Mouse (Mus musculus) left cerebral cortex, postnatal 14 days (tissue): ENCODE measurements around the gene Ankrd10. TPM values are rescaled to one million over a fixed set of nuclear protein-coding genes. Genes with fewer than 3 reads are reported as not detected.
"Not testable (repeated sequence)": the region's sequence is repeated elsewhere in the genome, so short reads cannot be mapped to it uniquely, and the experiment has no call there.

Experiments
- DNase-seq, 2 experiments: peaks; one replicate each; pipeline ENCODE4 v3.0.0; 2021 to 2022; ENCODE audit warnings: low spot score in 2 of 2, mixed read lengths in 1 of 2
- intact Hi-C: fragments of 180-260 bp; cut with DNase I; formaldehyde crosslinking; loops from one replicate; pipeline ENCODE4 v1.15.1; 2025
- long read RNA-seq, 2 experiments: library from polyadenylated mRNA; stranded (forward); transcript quantifications; one replicate each; pipeline ENCODE4 v2.0.0; 2021
- total RNA-seq, 2 experiments: library from RNA; stranded (reverse); gene quantifications; 2 replicates each; pipeline ENCODE4 v1.2.3; 2021

Ankrd10 gene
- 10 to 100 TPM; 50.7 to 61.4 TPM for total RNA-seq
- long read RNA-seq, experiment 1, full-length matches to known transcripts, result 11 of 22 reads
- long read RNA-seq, experiment 1, partial matches to known transcripts, result 4 of 22 reads
- long read RNA-seq, experiment 1, other reads (novel, unspliced or antisense), result 7 of 22 reads
- long read RNA-seq, experiment 2, full-length matches to known transcripts, result 13 of 24 reads
- long read RNA-seq, experiment 2, partial matches to known transcripts, result 6 of 24 reads
- long read RNA-seq, experiment 2, other reads (novel, unspliced or antisense), result 5 of 24 reads

GRCm38 (mm10) chr8:11635611-11636081 is at the start of gene Ankrd10:
Gene Ankrd10 (minus strand): TSS chr8:11635757.
- DNase-seq, result peak; percentile 92 to 94
- intact Hi-C loops, result loop anchor here (2.0 to 5.0 kb wide), 2 partner anchors 62 to 79 kb away; no protein-coding TSS in a partner anchor

GRCm38 (mm10) chr8:11684558-11684957 is 49.0 kb upstream of the Ankrd10 start:
- intact Hi-C loops, result no loop called here
- DNase-seq, result no peak

- no peak for DNase-seq
- intact Hi-C loops, result loop anchor here (10.0 kb wide), 1 partner anchor 906 kb away; the partner anchor contains the start of gene Spaca7
Observed at GRCm38 (mm10) chr8:11668308-11668707, 32.8 kb upstream of the Ankrd10 start.

- intact Hi-C loops, result loop anchor here (10.0 kb wide), 1 partner anchor 909 kb away; the partner anchor contains the start of gene Spaca7
- not testable (repeated sequence) for DNase-seq
Observed at GRCm38 (mm10) chr8:11666023-11666716, 30.6 kb upstream of the Ankrd10 start.

- intact Hi-C loops, result loop anchor here (10.0 kb wide), 1 partner anchor 913 kb away; the partner anchor contains the start of gene Spaca7
- DNase-seq, result no peak
Observed at GRCm38 (mm10) chr8:11661969-11662368, 26.4 kb upstream of the Ankrd10 start.

GRCm38 (mm10) chr8:11650021-11650420 is 14.5 kb upstream of the Ankrd10 start:
- intact Hi-C loops, result no loop called here
- no peak for DNase-seq

GRCm38 (mm10) chr8:11643123-11643522 is 7.6 kb upstream of the Ankrd10 start:
- intact Hi-C loops, result no loop called here

GRCm38 (mm10) chr8:11640606-11641005 is 5.0 kb upstream of the Ankrd10 start:
- DNase-seq, result no peak
- intact Hi-C loops, result no loop called here

More at GRCm38 (mm10) chr8:11643123-11643522, 7.6 kb upstream of the Ankrd10 start:
- DNase-seq, result no peak

GRCm38 (mm10) chr8:11637531-11637930 is 2.0 kb upstream of the Ankrd10 start:
- DNase-seq, result no peak
- intact Hi-C loops, result loop anchor here (5.0 kb wide), 1 partner anchor 60 kb away; no protein-coding TSS in a partner anchor

GRCm38 (mm10) chr8:11636324-11637057 is 934 bp upstream of the Ankrd10 start:
- intact Hi-C loops, result loop anchor here (5.0 kb wide), 1 partner anchor 61 kb away; no protein-coding TSS in a partner anchor
- DNase-seq, result peak; percentile 79 to 88

GRCm38 (mm10) chr8:11635012-11635577 is 462 bp downstream of the Ankrd10 start:
- peak; percentile 86 to 88 for DNase-seq
- intact Hi-C loops, result loop anchor here (2.0 to 5.0 kb wide), 2 partner anchors 62 to 78 kb away; no protein-coding TSS in a partner anchor

GRCm38 (mm10) chr8:11634331-11635011 is 1.1 kb downstream of the Ankrd10 start:
- intact Hi-C loops, result loop anchor here (2.0 to 5.0 kb wide), 2 partner anchors 63 to 78 kb away; no protein-coding TSS in a partner anchor
- DNase-seq, result no peak

GRCm38 (mm10) chr8:11633414-11633813 is 2.1 kb downstream of the Ankrd10 start:
- no peak for DNase-seq
- intact Hi-C loops, result no loop called here

- intact Hi-C loops, result no loop called here
Observed at GRCm38 (mm10) chr8:11632406-11632805, 3.2 kb downstream of the Ankrd10 start.

GRCm38 (mm10) chr8:11629206-11629605 is 6.4 kb downstream of the Ankrd10 start:
- intact Hi-C loops, result no loop called here
- DNase-seq, result no peak

More at GRCm38 (mm10) chr8:11632406-11632805, 3.2 kb downstream of the Ankrd10 start:
- DNase-seq, result no peak

- intact Hi-C loops, result no loop called here
- DNase-seq, result peak; percentile 65 to 84
Observed at GRCm38 (mm10) chr8:11628506-11629132, 6.9 kb downstream of the Ankrd10 start.

GRCm38 (mm10) chr8:11627717-11628116 is 7.8 kb downstream of the Ankrd10 start:
- intact Hi-C loops, result no loop called here

GRCm38 (mm10) chr8:11625084-11625483 is 10.5 kb downstream of the Ankrd10 start:
- DNase-seq, result no peak
- intact Hi-C loops, result no loop called here

More at GRCm38 (mm10) chr8:11627717-11628116, 7.8 kb downstream of the Ankrd10 start:
- no peak for DNase-seq
